Mouse (Mus musculus) heart, postnatal 0 days (tissue): ENCODE data around the gene Prss42. TPM values are rescaled to one million over a fixed set of nuclear protein-coding genes. Genes with fewer than 3 reads are reported as not detected.

Experiments used
- ATAC-seq: fragments of 200-750 bp; cut with Nextera tagmentation; 2 replicates; pipeline ENCODE4 v1.8.0; 2017; ENCODE audit warnings: low read depth, moderate number of reproducible peaks, moderate library complexity; ENCODE audit not compliant: insufficient read depth
- DNase-seq: peaks from one replicate; pipeline ENCODE4 v3.0.0-alpha.2; 2016; ENCODE audit warnings: low spot score
- H3K27ac ChIP-seq: fragments of 300-500 bp; sonication (generic); 2 replicates; pipeline ENCODE4 v1.5.1; 2014; ENCODE audit warnings: low read depth, mild to moderate bottlenecking
- H3K27me3 ChIP-seq: fragments of 300-500 bp; sonication (generic); 2 replicates; pipeline ENCODE4 v1.6.1; 2014; ENCODE audit warnings: low read length, mixed read lengths; ENCODE audit not compliant: control insufficient read depth, insufficient read depth
- H3K36me3 ChIP-seq: fragments of 300-500 bp; sonication (generic); replicated peaks from 2 replicates; pipeline ENCODE4 v1.6.1; 2014; ENCODE audit warnings: low read length, mixed read lengths; ENCODE audit not compliant: control insufficient read depth, insufficient read depth
- H3K4me1 ChIP-seq: fragments of 300-500 bp; sonication (generic); 2 replicates; pipeline ENCODE4 v1.6.1; 2014; ENCODE audit warnings: antibody characterized with exemption; ENCODE audit not compliant: control insufficient read depth, insufficient read depth
- H3K4me2 ChIP-seq: fragments of 300-500 bp; sonication (generic); 2 replicates; pipeline ENCODE4 v1.6.1; 2014; ENCODE audit warnings: low read depth, mild to moderate bottlenecking, low read length, moderate library complexity
- H3K4me3 ChIP-seq: fragments of 300-500 bp; sonication (generic); 2 replicates; pipeline ENCODE4 v1.5.1; 2014; ENCODE audit warnings: low read depth, low read length
- H3K9ac ChIP-seq: fragments of 300-500 bp; sonication (generic); replicated peaks from 2 replicates; pipeline ENCODE4 v1.6.1; 2014; ENCODE audit warnings: low read depth, low read length, mixed read lengths
- H3K9me3 ChIP-seq: fragments of 300-500 bp; sonication (generic); replicated peaks from 2 replicates; pipeline ENCODE4 v1.6.1; 2016; ENCODE audit warnings: low read length; ENCODE audit not compliant: control insufficient read depth
- CTCF ChIP-seq: IDR thresholded peaks from 2 replicates; pipeline ENCODE4 v1.5.1; 2016; ENCODE audit warnings: antibody characterized with exemption, control low read depth, low read depth
- EP300 ChIP-seq: IDR thresholded peaks from 2 replicates; pipeline ENCODE4 v1.6.1; 2016; ENCODE audit warnings: antibody characterized with exemption, low read depth
- WGBS: fragments of 180-500 bp; shearing (Covaris S2); extraction: QIAGEN DNeasy Blood & Tissue Kit; methylation state at CpG from one replicate; pipeline ENCODE4 v1.1.7; 2014; 5-methylcytosine and 5-hydroxymethylcytosine counted together
- polyA plus RNA-seq: library from polyadenylated mRNA; unstranded; fragments of >200 nt; fragmentation: Nextera tagmentation; extraction: Ambion mirVana; gene quantifications from 2 replicates; pipeline ENCODE4 v1.2.1, GENCODE M21; 2015
- total RNA-seq: library from RNA; depleted of rRNA; stranded (reverse); fragments of >200 nt; gene quantifications from 2 replicates; pipeline ENCODE4 v1.2.3, GENCODE M21; 2014; ENCODE audit warnings: low replicate concordance

The Prss42 gene
- total and polyA plus RNA-seq, 2 experiments from 2014 or later: not detected

DNA sequence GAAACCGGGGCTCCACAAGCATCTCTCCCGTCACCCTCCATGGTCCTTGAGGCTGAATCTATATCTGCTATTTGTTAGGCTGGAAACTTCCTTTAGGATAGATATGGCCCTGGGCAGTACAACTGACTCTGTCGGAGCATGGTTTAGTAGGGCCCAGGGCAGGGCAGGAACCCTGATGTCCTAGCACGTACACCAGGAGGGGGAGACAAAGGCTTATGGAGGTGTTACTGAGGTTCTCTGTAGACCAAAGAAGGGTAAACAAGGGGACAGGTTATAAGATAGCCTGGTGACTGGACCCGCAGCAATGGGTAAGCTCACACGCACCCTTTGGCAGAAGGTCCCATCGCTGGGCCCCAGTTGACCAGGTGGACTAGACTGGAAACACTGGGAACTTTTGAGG is 19.4 kb upstream of the Prss42 start:
- Histone ChIP-seq H3K4me2 (no peak overlapping the region), H3K9me3 (no peaks in the 10 kb centered on the region), H3K27me3 (0 out of 2 replicates have a peak, but pooled peaks cover 3% of the 10 kb centered on the region), H3K4me1 (peaks cover 13% of the 10 kb centered on the region; the same call in 1 of the 2 replicates), H3K9ac (no peak overlapping the region), H3K27ac (no peak overlapping the region), H3K4me3 (no peak overlapping the region), H3K36me3 (no peaks in the 10 kb centered on the region)
- ATAC-seq (no peak), DNase-seq (no peak)
- 79% methylated on average over 7 of the region's 7 CpGs for WGBS
- TF ChIP-seq CTCF: no peak
- TF ChIP-seq EP300: no peak

DNA sequence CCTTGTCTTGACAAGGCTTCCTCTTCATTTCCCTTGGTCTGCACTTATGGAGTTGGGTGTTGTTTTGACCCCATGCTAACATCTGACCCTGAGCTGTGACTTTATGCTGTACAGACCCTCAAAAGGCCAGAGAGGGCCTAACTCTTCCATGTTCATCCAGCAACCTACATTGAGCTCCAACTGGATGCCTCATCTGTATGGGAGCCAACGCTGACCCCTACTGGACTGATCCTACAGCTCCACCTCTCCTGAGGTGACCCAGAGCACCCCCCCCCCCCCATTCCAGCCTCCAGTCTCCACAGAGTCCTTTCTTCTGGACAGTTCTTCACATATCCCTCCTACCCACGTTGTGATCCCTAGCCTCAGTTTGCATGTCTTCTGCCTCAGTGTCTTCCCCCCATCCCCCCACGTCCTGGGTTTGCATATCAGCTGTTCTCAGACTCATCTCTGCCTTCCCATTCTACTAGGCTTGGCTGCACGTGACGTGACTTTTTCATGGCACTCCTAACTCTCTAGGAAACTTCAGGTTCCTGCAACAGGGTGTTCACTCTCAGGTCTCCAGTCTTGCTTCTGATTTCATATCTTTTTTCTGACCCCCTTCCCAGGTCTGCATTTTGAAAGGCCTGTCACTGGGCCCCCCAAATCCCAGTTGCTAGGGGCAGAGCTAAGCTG is 18.6 kb upstream of the Prss42 start:
- Histone ChIP-seq H3K9ac (no peak overlapping the region), H3K27ac (no peak overlapping the region), H3K4me1 (peaks cover 13% of the 10 kb centered on the region; the same call in 1 of the 2 replicates), H3K36me3 (no peaks in the 10 kb centered on the region), H3K27me3 (0 out of 2 replicates have a peak, but pooled peaks cover 3% of the 10 kb centered on the region), H3K4me2 (no peak overlapping the region), H3K9me3 (no peaks in the 10 kb centered on the region), H3K4me3 (no peak overlapping the region)
- no peak for TF ChIP-seq EP300
- peak; percentile 37 for TF ChIP-seq CTCF
- DNase-seq (no peak), ATAC-seq (no peak)
- WGBS: 61% methylated on average over 5 of the region's 5 CpGs

- ATAC-seq (peak; percentile 92), DNase-seq (peak; percentile 82)
- H3K9me3 ChIP-seq: no peaks in the 10 kb centered on the region
- H3K36me3 ChIP-seq: no peaks in the 10 kb centered on the region
- no peak for TF ChIP-seq EP300
- TF ChIP-seq CTCF: peak; percentile 79
- H3K9ac ChIP-seq: peak overlapping the region; percentile 34
- H3K27me3 ChIP-seq: 0 out of 2 replicates have a peak, but pooled peaks cover 3% of the 10 kb centered on the region
- H3K4me3 ChIP-seq: peak overlapping the region; percentile 48
- WGBS: under 1% methylated on average over 42 of the region's 43 CpGs
- peak overlapping the region; percentile 67 for H3K27ac ChIP-seq
- H3K4me1 ChIP-seq: peaks cover 5% of the 10 kb centered on the region; the same call in 1 of the 2 replicates
- peak overlapping the region; percentile 79 for H3K4me2 ChIP-seq
These were observed 16.7 kb upstream of the Prss42 start for GRCm38 (mm10) chr9:110781256-110781721.

GRCm38 (mm10) chr9:110781731-110782130 is 16.2 kb upstream of the Prss42 start:
- WGBS: under 1% methylated on average over 22 of the region's 23 CpGs
- DNase-seq (peak; percentile 73), ATAC-seq (peak; percentile 69)
- Histone ChIP-seq H3K4me1 (peaks cover 5% of the 10 kb centered on the region; the same call in 1 of the 2 replicates), H3K9me3 (no peaks in the 10 kb centered on the region), H3K9ac (peak overlapping the region; percentile 34), H3K27ac (peak overlapping the region; percentile 67), H3K27me3 (0 out of 2 replicates have a peak, but pooled peaks cover 3% of the 10 kb centered on the region), H3K4me3 (peak overlapping the region; percentile 48), H3K4me2 (peak overlapping the region; percentile 79), H3K36me3 (no peaks in the 10 kb centered on the region)
- TF ChIP-seq CTCF (peak; percentile 16; the same call in 1 of the 2 replicates), EP300 (no peak)

GRCm38 (mm10) chr9:110783611-110784010 is 14.4 kb upstream of the Prss42 start:
- Histone ChIP-seq H3K27ac (no peak overlapping the region), H3K9ac (no peak overlapping the region), H3K27me3 (0 out of 2 replicates have a peak, but pooled peaks cover 3% of the 10 kb centered on the region), H3K4me2 (no peak overlapping the region), H3K36me3 (no peaks in the 10 kb centered on the region), H3K9me3 (no peaks in the 10 kb centered on the region), H3K4me3 (no peak overlapping the region), H3K4me1 (peaks cover 5% of the 10 kb centered on the region; the same call in 1 of the 2 replicates)
- no peak for TF ChIP-seq EP300
- TF ChIP-seq CTCF: no peak
- WGBS: 22% methylated on average over 1 of the region's 1 CpGs
- ATAC-seq (no peak), DNase-seq (no peak)
